Mouse (Mus musculus): ENCODE measurements around the gene Ntrk2. TPM values are rescaled to one million over a fixed set of nuclear protein-coding genes. Genes with fewer than 3 reads are reported as not detected.

Gene Ntrk2
- polyA plus RNA-seq, 1 experiment = 204 TPM

GRCm38 (mm10) chr13:59015360-59015759 lies 209.0 kb downstream of the Ntrk2 start:
- TF ChIP-seq CTCF (IDR thresholded peaks at IDR 0.05; ENCODE audit: insufficient read depth, low read depth, low read length) (no peak), POLR2A (IDR thresholded peaks at IDR 0.05; ENCODE audit: insufficient read depth, low read depth, low read length) (no peak)
- WGBS = 76% methylated on average over 1 of the region's 1 CpGs
- no peak overlapping the region for H3K4me3 ChIP-seq (ENCODE audit: insufficient read depth, low read depth, low read length)
- H3K27ac ChIP-seq (ENCODE audit: insufficient read depth, low read depth, low read length) = no peak overlapping the region
- H3K4me1 ChIP-seq (ENCODE audit: control insufficient read depth, insufficient read depth, low read length) = peaks cover 14% of the 10 kb centered on the region

GRCm38 (mm10) chr13:59017121-59017520 lies 210.8 kb downstream of the Ntrk2 start:
- H3K4me3 ChIP-seq (ENCODE audit: insufficient read depth, low read depth, low read length) = no peak overlapping the region
- H3K27ac ChIP-seq (ENCODE audit: insufficient read depth, low read depth, low read length) = no peak overlapping the region
- H3K4me1 ChIP-seq (ENCODE audit: control insufficient read depth, insufficient read depth, low read length) = peaks cover 11% of the 10 kb centered on the region
- no peak for TF ChIP-seq POLR2A (IDR thresholded peaks at IDR 0.05; ENCODE audit: insufficient read depth, low read depth, low read length)
- no peak for TF ChIP-seq CTCF (IDR thresholded peaks at IDR 0.05; ENCODE audit: insufficient read depth, low read depth, low read length)
- WGBS = 86% methylated on average over 5 of the region's 5 CpGs

- Histone ChIP-seq H3K27ac (ENCODE audit: insufficient read depth, low read depth, low read length) (no peak overlapping the region), H3K4me3 (ENCODE audit: insufficient read depth, low read depth, low read length) (no peak overlapping the region), H3K4me1 (ENCODE audit: control insufficient read depth, insufficient read depth, low read length) (peaks cover 13% of the 10 kb centered on the region)
- 84% methylated on average over 22 of the region's 22 CpGs for WGBS
- TF ChIP-seq POLR2A (IDR thresholded peaks at IDR 0.05; ENCODE audit: insufficient read depth, low read depth, low read length) = no peak
Observed at GRCm38 (mm10) chr13:59022251-59023042, 216.1 kb downstream of the Ntrk2 start.

- H3K4me3 ChIP-seq (ENCODE audit: insufficient read depth, low read depth, low read length) = no peak overlapping the region
- H3K27ac ChIP-seq (ENCODE audit: insufficient read depth, low read depth, low read length) = no peak overlapping the region
- peaks cover 13% of the 10 kb centered on the region for H3K4me1 ChIP-seq (ENCODE audit: control insufficient read depth, insufficient read depth, low read length)
- TF ChIP-seq POLR2A (IDR thresholded peaks at IDR 0.05; ENCODE audit: insufficient read depth, low read depth, low read length) = no peak
- TF ChIP-seq CTCF (IDR thresholded peaks at IDR 0.05; ENCODE audit: insufficient read depth, low read depth, low read length) = no peak
- WGBS = 84% methylated on average over 8 of the region's 8 CpGs
Observed at GRCm38 (mm10) chr13:59025653-59026052, 219.3 kb downstream of the Ntrk2 start.

- TF ChIP-seq POLR2A (IDR thresholded peaks at IDR 0.05; ENCODE audit: insufficient read depth, low read depth, low read length) (no peak), CTCF (IDR thresholded peaks at IDR 0.05; ENCODE audit: insufficient read depth, low read depth, low read length) (no peak)
- Histone ChIP-seq H3K4me3 (ENCODE audit: insufficient read depth, low read depth, low read length) (no peak overlapping the region), H3K27ac (ENCODE audit: insufficient read depth, low read depth, low read length) (no peak overlapping the region), H3K4me1 (ENCODE audit: control insufficient read depth, insufficient read depth, low read length) (0 out of 2 replicates have a peak, but pooled peaks cover 6% of the 10 kb centered on the region)
- 76% methylated on average over 9 of the region's 9 CpGs for WGBS
Observed at GRCm38 (mm10) chr13:59027436-59027835, 221.1 kb downstream of the Ntrk2 start.

- 96% methylated on average over 4 of the region's 4 CpGs for WGBS
- Histone ChIP-seq H3K27ac (ENCODE audit: insufficient read depth, low read depth, low read length) (no peak overlapping the region), H3K4me1 (ENCODE audit: control insufficient read depth, insufficient read depth, low read length) (0 out of 2 replicates have a peak, but pooled peaks cover 3% of the 10 kb centered on the region), H3K4me3 (ENCODE audit: insufficient read depth, low read depth, low read length) (no peak overlapping the region)
- TF ChIP-seq CTCF (IDR thresholded peaks at IDR 0.05; ENCODE audit: insufficient read depth, low read depth, low read length) = no peak
- TF ChIP-seq POLR2A (IDR thresholded peaks at IDR 0.05; ENCODE audit: insufficient read depth, low read depth, low read length) = no peak
Observed at GRCm38 (mm10) chr13:59028546-59028945, 222.2 kb downstream of the Ntrk2 start.

- Histone ChIP-seq H3K27ac (ENCODE audit: insufficient read depth, low read depth, low read length) (no peak overlapping the region), H3K4me3 (ENCODE audit: insufficient read depth, low read depth, low read length) (no peak overlapping the region), H3K4me1 (ENCODE audit: control insufficient read depth, insufficient read depth, low read length) (0 out of 2 replicates have a peak, but pooled peaks cover 3% of the 10 kb centered on the region)
- TF ChIP-seq CTCF (IDR thresholded peaks at IDR 0.05; ENCODE audit: insufficient read depth, low read depth, low read length) (no peak), POLR2A (IDR thresholded peaks at IDR 0.05; ENCODE audit: insufficient read depth, low read depth, low read length) (no peak)
- WGBS = 86% methylated on average over 6 of the region's 6 CpGs
Observed at GRCm38 (mm10) chr13:59030574-59030973, 224.2 kb downstream of the Ntrk2 start.

GRCm38 (mm10) chr13:59040156-59040915 lies 234.0 kb downstream of the Ntrk2 start:
- 42% methylated on average over 16 of the region's 16 CpGs for WGBS
- Histone ChIP-seq H3K4me3 (ENCODE audit: insufficient read depth, low read depth, low read length) (no peak overlapping the region), H3K4me1 (ENCODE audit: control insufficient read depth, insufficient read depth, low read length) (peaks cover 12% of the 10 kb centered on the region), H3K27ac (ENCODE audit: insufficient read depth, low read depth, low read length) (peak overlapping the region; percentile 64)
- TF ChIP-seq POLR2A (IDR thresholded peaks at IDR 0.05; ENCODE audit: insufficient read depth, low read depth, low read length) = no peak
- no peak for TF ChIP-seq CTCF (IDR thresholded peaks at IDR 0.05; ENCODE audit: insufficient read depth, low read depth, low read length)

Data from olfactory bulb, adult 2 months (tissue).